Mouse (Mus musculus) adipocyte (in vitro differentiated cells): ENCODE measurements around the gene Gtf2ird2.

Experiments
- DNase-seq: peaks from one replicate; pipeline ENCODE4 v3.0.0-alpha.2; 2016; ENCODE audit warnings: low spot score

Gtf2ird2 gene

GRCm38 (mm10) chr5:134183162-134183561 lies 657 bp upstream of the Gtf2ird2 start:
- DNase-seq = no peak

GRCm38 (mm10) chr5:134186059-134186458 lies 2.2 kb downstream of the Gtf2ird2 start:
- DNase-seq = no peak

GRCm38 (mm10) chr5:134186961-134187731 lies 3.3 kb downstream of the Gtf2ird2 start:
- peak; percentile 70 for DNase-seq

- DNase-seq = no peak
These were observed 4.8 kb downstream of the Gtf2ird2 start for GRCm38 (mm10) chr5:134188571-134188970.

GRCm38 (mm10) chr5:134193664-134194063 lies 9.8 kb downstream of the Gtf2ird2 start:
- no peak for DNase-seq

- no peak for DNase-seq
These were observed 22.9 kb downstream of the Gtf2ird2 start for GRCm38 (mm10) chr5:134206721-134207120.

GRCm38 (mm10) chr5:134209931-134210554 lies 26.2 kb downstream of the Gtf2ird2 start:
- DNase-seq = no peak

- no peak for DNase-seq
These were observed 30.4 kb downstream of the Gtf2ird2 start for GRCm38 (mm10) chr5:134214021-134214806.

- no peak for DNase-seq
These were observed 34.1 kb downstream of the Gtf2ird2 start for GRCm38 (mm10) chr5:134217900-134218299.

GRCm38 (mm10) chr5:134221278-134221677 lies 37.5 kb downstream of the Gtf2ird2 start:
- peak; percentile 43 for DNase-seq

GRCm38 (mm10) chr5:134221708-134222150 lies 37.9 kb downstream of the Gtf2ird2 start:
- no peak for DNase-seq

GRCm38 (mm10) chr5:134225110-134225901 lies 41.5 kb downstream of the Gtf2ird2 start:
- no peak for DNase-seq

- DNase-seq = no peak
These were observed 43.1 kb downstream of the Gtf2ird2 start for GRCm38 (mm10) chr5:134226946-134227345.

GRCm38 (mm10) chr5:134227574-134228248 lies 43.9 kb downstream of the Gtf2ird2 start:
- DNase-seq = peak; percentile 57

GRCm38 (mm10) chr5:134228249-134228638 lies 44.4 kb downstream of the Gtf2ird2 start:
- no peak for DNase-seq

GRCm38 (mm10) chr5:134229391-134229790 lies 45.6 kb downstream of the Gtf2ird2 start, which contains the start of gene Ncf1:
Ncf1 (minus strand) TSS chr5:134229625.
- no peak for DNase-seq

- no peak for DNase-seq
These were observed 47.6 kb downstream of the Gtf2ird2 start for GRCm38 (mm10) chr5:134231376-134231775.

- DNase-seq = peak; percentile 46
These were observed 48.3 kb downstream of the Gtf2ird2 start for GRCm38 (mm10) chr5:134232111-134232510.

- no peak for DNase-seq
These were observed 48.7 kb downstream of the Gtf2ird2 start for GRCm38 (mm10) chr5:134232568-134232967.

GRCm38 (mm10) chr5:134233244-134233651 lies 49.4 kb downstream of the Gtf2ird2 start:
- DNase-seq = no peak

GRCm38 (mm10) chr5:134234205-134234604 lies 50.4 kb downstream of the Gtf2ird2 start:
- no peak for DNase-seq
